Mouse (Mus musculus) gastrocnemius, postnatal 10 days (tissue): ENCODE results near the gene Ppara. TPM values are rescaled to one million over a fixed set of nuclear protein-coding genes. Genes with fewer than 3 reads are reported as not detected.
A peak's percentile ranks its signal among the peaks of the same experiment; 100 is the strongest.

Source experiments
- DNase-seq: peaks from one replicate; pipeline ENCODE4 v3.0.0; 2021; ENCODE audit warnings: mixed read lengths
- total RNA-seq, 2 experiments: library from RNA; stranded (reverse); gene quantifications; 2 replicates each; pipeline ENCODE4 v1.2.3; 2021

The Ppara gene
- total RNA-seq, 2 experiments from 2014 or later, result 5.0 to 6.5 TPM

GRCm38 (mm10) chr15:85807404-85807803 lies 72.6 kb downstream of the Ppara start:
- no peak for DNase-seq

GRCm38 (mm10) chr15:85808031-85808430 lies 73.2 kb downstream of the Ppara start:
- DNase-seq, result no peak

- DNase-seq, result no peak
Measured at GRCm38 (mm10) chr15:85808434-85808833, 73.7 kb downstream of the Ppara start.

- DNase-seq, result no peak
Measured at GRCm38 (mm10) chr15:85809091-85809490, 74.3 kb downstream of the Ppara start.

GRCm38 (mm10) chr15:85810462-85810805 lies 75.7 kb downstream of the Ppara start:
- DNase-seq, result no peak

GRCm38 (mm10) chr15:85810806-85811521 lies 76.2 kb downstream of the Ppara start:
- peak; percentile 72 for DNase-seq

GRCm38 (mm10) chr15:85811535-85812277 lies 76.9 kb downstream of the Ppara start, which contains the start of gene Cdpf1:
Cdpf1 (minus strand) TSS chr15:85811697.
- DNase-seq, result peak; percentile 99

- no peak for DNase-seq
Measured at GRCm38 (mm10) chr15:85813428-85813827, 78.6 kb downstream of the Ppara start.

GRCm38 (mm10) chr15:85821203-85822010 lies 86.6 kb downstream of the Ppara start, which contains the start of gene Pkdrej:
Pkdrej (minus strand) TSS chr15:85821734.
- DNase-seq, result peak; percentile 60

- no peak for DNase-seq
Measured at GRCm38 (mm10) chr15:85822011-85822359, 87.2 kb downstream of the Ppara start.

- DNase-seq, result no peak
Measured at GRCm38 (mm10) chr15:85826676-85827075, 91.9 kb downstream of the Ppara start.

GRCm38 (mm10) chr15:85828071-85828470 lies 93.3 kb downstream of the Ppara start:
- no peak for DNase-seq

GRCm38 (mm10) chr15:85829470-85829869 lies 94.7 kb downstream of the Ppara start:
- no peak for DNase-seq

GRCm38 (mm10) chr15:85831954-85832590 lies 97.3 kb downstream of the Ppara start, which contains the start of gene Ttc38:
Ttc38 (plus strand) TSS chr15:85832306.
- DNase-seq, result peak; percentile 74

GRCm38 (mm10) chr15:85832599-85832998 lies 97.8 kb downstream of the Ppara start:
- no peak for DNase-seq

GRCm38 (mm10) chr15:85835335-85835734 lies 100.6 kb downstream of the Ppara start:
- DNase-seq, result no peak

- no peak for DNase-seq
Measured at GRCm38 (mm10) chr15:85836887-85837286, 102.1 kb downstream of the Ppara start.

GRCm38 (mm10) chr15:85840983-85841382 lies 106.2 kb downstream of the Ppara start:
- DNase-seq, result peak; percentile 45

GRCm38 (mm10) chr15:85841796-85842360 lies 107.1 kb downstream of the Ppara start:
- no peak for DNase-seq

- no peak for DNase-seq
Measured at GRCm38 (mm10) chr15:85845071-85845470, 110.3 kb downstream of the Ppara start.

- DNase-seq, result no peak
Measured at GRCm38 (mm10) chr15:85851656-85852392, 117.0 kb downstream of the Ppara start.
